Mouse (Mus musculus) kidney, embryonic 14.5 days (tissue): ENCODE data around the gene Phldb2. TPM values are rescaled to one million over a fixed set of nuclear protein-coding genes. Genes with fewer than 3 reads are reported as not detected.

Source experiments
- ATAC-seq: fragments of 200-750 bp; cut with Nextera tagmentation; 2 replicates; pipeline ENCODE4 v1.8.0; 2017; ENCODE audit warnings: moderate number of reproducible peaks, mild to moderate bottlenecking, moderate TSS enrichment, moderate library complexity; ENCODE audit not compliant: low FRiP score, low TSS enrichment
- H3K27ac ChIP-seq: fragments of 300-500 bp; sonication (generic); 2 replicates; pipeline ENCODE4 v1.5.1; 2014; ENCODE audit warnings: low read depth, mild to moderate bottlenecking, low read length, moderate library complexity, mixed read lengths
- H3K27me3 ChIP-seq: fragments of 300-500 bp; sonication (generic); 2 replicates; pipeline ENCODE4 v1.6.1; 2014; ENCODE audit warnings: mild to moderate bottlenecking, low read length; ENCODE audit not compliant: control insufficient read depth, insufficient read depth
- H3K36me3 ChIP-seq: fragments of 300-500 bp; sonication (generic); 2 replicates; pipeline ENCODE4 v1.6.1; 2014; ENCODE audit warnings: low read length, mixed read lengths; ENCODE audit not compliant: control insufficient read depth, insufficient read depth
- H3K4me1 ChIP-seq: fragments of 300-500 bp; sonication (generic); 2 replicates; pipeline ENCODE4 v1.6.1; 2014; ENCODE audit warnings: low read length, mixed read lengths; ENCODE audit not compliant: control insufficient read depth, insufficient read depth
- H3K4me2 ChIP-seq: fragments of 300-500 bp; sonication (generic); replicated peaks from 2 replicates; pipeline ENCODE4 v1.6.1; 2014; ENCODE audit warnings: low read depth, mild to moderate bottlenecking, low read length
- H3K4me3 ChIP-seq: fragments of 300-500 bp; sonication (generic); 2 replicates; pipeline ENCODE4 v1.5.1; 2014; ENCODE audit warnings: mild to moderate bottlenecking, low read length
- H3K9ac ChIP-seq: fragments of 300-500 bp; sonication (generic); 2 replicates; pipeline ENCODE4 v1.6.1; 2014; ENCODE audit warnings: low read depth, mild to moderate bottlenecking, low read length, moderate library complexity
- H3K9me3 ChIP-seq: fragments of 300-500 bp; sonication (generic); 2 replicates; pipeline ENCODE4 v1.6.1; 2016; ENCODE audit warnings: low read length; ENCODE audit not compliant: control insufficient read depth
- WGBS: fragments of 180-500 bp; shearing (Covaris S2); extraction: QIAGEN DNeasy Blood & Tissue Kit; methylation state at CpG from one replicate; pipeline ENCODE4 v1.1.7; 2014; 5-methylcytosine and 5-hydroxymethylcytosine counted together
- polyA plus RNA-seq: library from polyadenylated mRNA; unstranded; fragments of >200 nt; fragmentation: Nextera tagmentation; extraction: Ambion mirVana; gene quantifications from 2 replicates; pipeline ENCODE4 v1.2.1, GENCODE M21; 2014

Gene Phldb2
- polyA plus RNA-seq, 1 experiment from 2014 or later: 79.3 TPM

DNA sequence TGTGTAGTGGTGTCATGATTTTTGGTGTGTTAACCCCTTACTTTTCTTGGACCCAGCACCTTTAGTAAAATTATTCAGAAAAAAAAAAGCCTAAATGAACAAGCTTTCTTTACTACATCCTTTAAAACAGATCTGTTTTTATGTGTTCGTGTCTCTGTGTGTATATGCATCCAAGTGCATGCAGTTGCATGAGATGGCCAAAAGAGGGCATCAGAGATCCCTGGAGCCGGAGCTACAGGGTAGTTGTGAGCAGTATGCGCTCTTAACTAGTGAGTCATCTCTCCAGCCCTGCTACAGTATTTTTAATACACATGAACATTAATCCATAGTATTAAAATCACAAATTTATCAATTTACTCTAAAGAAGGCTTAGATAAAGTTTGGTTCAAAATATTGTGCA is 14.0 kb downstream of the Phldb2 start:
- no peaks in the 10 kb centered on the region for H3K36me3 ChIP-seq
- no peaks in the 10 kb centered on the region for H3K27me3 ChIP-seq
- no peak for ATAC-seq
- no peak overlapping the region for H3K27ac ChIP-seq
- WGBS: 92% methylated on average over 3 of the region's 3 CpGs
- H3K9me3 ChIP-seq: no peaks in the 10 kb centered on the region
- no peak overlapping the region for H3K4me3 ChIP-seq
- no peak overlapping the region for H3K9ac ChIP-seq
- H3K4me1 ChIP-seq: peaks cover 7% of the 10 kb centered on the region; the same call in 1 of the 2 replicates
- H3K4me2 ChIP-seq: no peak overlapping the region

DNA sequence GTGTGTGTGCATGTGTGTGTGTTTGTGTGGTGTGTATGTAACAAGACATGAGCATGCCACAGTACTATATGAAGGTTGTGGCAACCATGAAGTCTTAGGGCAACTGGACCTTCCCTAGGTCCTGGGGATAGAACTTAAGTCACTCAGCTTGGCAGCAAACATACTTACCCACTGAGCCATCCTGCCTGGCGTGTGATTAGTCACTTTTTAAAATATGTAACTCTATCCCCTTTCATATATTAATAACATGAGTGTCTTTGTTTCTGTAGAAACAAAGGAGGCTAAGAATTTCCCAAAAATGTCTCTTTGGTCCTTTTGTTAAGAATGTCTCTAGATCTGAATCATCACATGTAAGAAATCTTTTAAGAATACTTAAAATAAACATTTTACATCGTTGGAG is 16.0 kb downstream of the Phldb2 start:
- Histone ChIP-seq H3K4me3 (no peak overlapping the region), H3K9ac (no peak overlapping the region), H3K9me3 (no peaks in the 10 kb centered on the region), H3K27ac (no peak overlapping the region), H3K4me1 (0 out of 2 replicates have a peak, but pooled peaks cover 5% of the 10 kb centered on the region), H3K27me3 (no peaks in the 10 kb centered on the region), H3K36me3 (no peaks in the 10 kb centered on the region), H3K4me2 (no peak overlapping the region)
- no peak for ATAC-seq
- WGBS: 67% methylated on average over 2 of the region's 2 CpGs

DNA sequence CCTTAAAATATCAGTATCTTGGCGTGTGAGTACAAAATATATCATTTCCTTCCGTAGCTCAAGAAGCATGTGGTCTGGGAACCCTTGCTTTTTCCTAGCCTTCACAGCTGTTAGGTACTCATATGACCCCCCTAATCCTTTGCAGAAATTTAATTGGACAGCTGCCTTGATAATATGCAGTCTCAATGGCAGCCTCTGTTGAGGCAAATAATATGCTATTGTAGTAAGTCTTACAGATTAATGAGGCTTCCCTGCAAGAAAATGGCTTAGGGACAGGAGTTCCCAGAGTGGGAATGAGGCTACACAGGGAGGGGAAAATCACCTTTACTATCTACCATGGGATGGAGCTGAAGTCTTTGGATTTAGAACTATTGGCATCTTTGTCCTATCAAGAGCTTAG is 16.9 kb downstream of the Phldb2 start:
- Histone ChIP-seq H3K9me3 (no peaks in the 10 kb centered on the region), H3K4me2 (no peak overlapping the region), H3K4me1 (0 out of 2 replicates have a peak, but pooled peaks cover 5% of the 10 kb centered on the region), H3K36me3 (no peaks in the 10 kb centered on the region), H3K27me3 (no peaks in the 10 kb centered on the region), H3K4me3 (no peak overlapping the region), H3K27ac (0 out of 2 replicates have a peak overlapping the region, but pooled peaks have one; percentile 12), H3K9ac (no peak overlapping the region)
- ATAC-seq: no peak
- WGBS: 55% methylated on average over 2 of the region's 2 CpGs

DNA sequence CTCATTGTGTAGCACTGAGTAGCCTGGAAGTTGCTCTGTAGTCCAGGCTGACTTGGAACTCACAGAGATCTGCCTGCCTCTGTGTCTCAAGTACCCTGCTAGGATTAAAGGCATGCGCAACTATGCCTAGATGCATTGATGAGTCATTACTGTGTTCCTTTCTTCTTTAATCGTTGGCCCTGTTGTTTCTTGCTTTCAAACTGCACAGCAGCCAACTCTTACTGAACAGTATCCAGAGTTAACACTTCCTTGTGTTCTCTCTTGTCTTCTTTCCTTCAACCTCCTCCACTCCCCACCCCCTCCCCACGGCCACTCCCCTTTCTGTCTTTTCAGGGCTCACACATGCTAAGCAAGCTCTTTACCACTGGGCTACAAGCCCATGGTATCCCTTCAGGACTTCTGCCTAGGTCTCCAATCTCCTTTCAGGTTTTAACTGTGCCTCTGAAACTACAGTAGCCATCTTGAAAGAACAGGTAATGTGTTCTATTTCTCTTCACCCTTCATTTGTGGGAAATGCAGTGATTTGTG is 17.4 kb downstream of the Phldb2 start:
- Histone ChIP-seq H3K4me1 (0 out of 2 replicates have a peak, but pooled peaks cover 5% of the 10 kb centered on the region), H3K27me3 (no peaks in the 10 kb centered on the region), H3K4me3 (no peak overlapping the region), H3K9me3 (no peaks in the 10 kb centered on the region), H3K36me3 (no peaks in the 10 kb centered on the region), H3K27ac (0 out of 2 replicates have a peak overlapping the region, but pooled peaks have one; percentile 12), H3K9ac (no peak overlapping the region), H3K4me2 (no peak overlapping the region)
- 79% methylated on average over 3 of the region's 3 CpGs for WGBS
- peak; percentile 52; the same call in 1 of the 2 replicates for ATAC-seq

DNA sequence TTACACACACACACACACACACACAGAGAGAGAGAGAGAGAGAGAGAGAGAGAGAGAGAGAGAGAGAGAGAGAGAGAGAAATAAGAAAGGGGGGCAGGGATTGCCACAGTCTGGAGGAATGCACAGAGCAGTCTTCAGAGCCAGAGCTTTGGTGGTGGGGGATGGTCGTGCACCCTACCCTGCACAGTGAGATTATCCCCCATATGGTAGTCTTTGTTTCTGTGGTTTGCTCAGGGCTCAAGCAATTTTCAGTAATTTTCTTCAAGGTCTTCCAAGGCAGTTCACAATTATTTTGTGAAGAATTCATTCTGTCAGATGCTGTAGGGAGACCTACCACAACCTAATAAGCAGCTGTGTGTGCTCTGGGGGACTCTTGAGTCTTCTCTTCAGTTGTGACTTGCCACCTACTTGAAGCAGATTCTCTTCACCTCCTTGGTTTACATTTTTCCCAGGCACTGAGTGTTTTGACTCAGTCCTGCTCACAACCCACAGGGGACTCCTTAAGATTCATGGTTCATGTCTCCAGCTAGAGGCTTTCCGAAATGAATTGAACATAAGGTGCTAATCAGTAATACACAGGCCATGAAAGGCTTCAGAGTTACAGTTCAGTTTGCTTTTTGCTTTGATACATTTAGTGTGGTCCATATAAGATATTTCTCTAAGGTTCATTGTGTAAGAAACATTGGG is 18.5 kb downstream of the Phldb2 start:
- no peak overlapping the region for H3K4me2 ChIP-seq
- no peak for ATAC-seq
- no peak overlapping the region for H3K9ac ChIP-seq
- no peaks in the 10 kb centered on the region for H3K27me3 ChIP-seq
- 42% methylated on average over 2 of the region's 2 CpGs for WGBS
- H3K36me3 ChIP-seq: no peaks in the 10 kb centered on the region
- 0 out of 2 replicates have a peak, but pooled peaks cover 5% of the 10 kb centered on the region for H3K4me1 ChIP-seq
- no peak overlapping the region for H3K4me3 ChIP-seq
- H3K9me3 ChIP-seq: no peaks in the 10 kb centered on the region
- no peak overlapping the region for H3K27ac ChIP-seq

DNA sequence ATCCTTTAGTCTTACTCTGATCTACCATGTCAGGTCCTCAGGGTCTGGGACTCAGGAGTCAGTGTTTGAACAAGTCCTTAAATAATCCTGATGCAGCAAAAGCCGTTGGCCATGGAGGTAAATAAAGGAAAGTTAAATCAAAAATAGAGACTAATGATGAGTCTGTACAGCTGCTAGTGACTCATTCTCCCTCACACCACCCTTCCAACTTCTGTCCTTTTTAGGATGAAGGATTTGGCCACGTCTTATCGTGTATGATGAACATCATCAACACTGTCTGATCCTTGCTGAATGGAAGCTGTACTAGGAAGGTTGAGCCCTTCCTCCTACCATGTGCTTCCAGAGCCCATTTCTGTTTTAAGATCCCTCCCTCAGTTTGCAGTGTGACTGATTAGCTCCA is 23.1 kb downstream of the Phldb2 start:
- no peaks in the 10 kb centered on the region for H3K36me3 ChIP-seq
- peaks cover 22% of the 10 kb centered on the region for H3K4me1 ChIP-seq
- H3K4me2 ChIP-seq: no peak overlapping the region
- WGBS: 77% methylated on average over 3 of the region's 3 CpGs
- no peak overlapping the region for H3K4me3 ChIP-seq
- H3K9me3 ChIP-seq: no peaks in the 10 kb centered on the region
- ATAC-seq: no peak
- no peak overlapping the region for H3K27ac ChIP-seq
- H3K9ac ChIP-seq: no peak overlapping the region
- no peaks in the 10 kb centered on the region for H3K27me3 ChIP-seq

DNA sequence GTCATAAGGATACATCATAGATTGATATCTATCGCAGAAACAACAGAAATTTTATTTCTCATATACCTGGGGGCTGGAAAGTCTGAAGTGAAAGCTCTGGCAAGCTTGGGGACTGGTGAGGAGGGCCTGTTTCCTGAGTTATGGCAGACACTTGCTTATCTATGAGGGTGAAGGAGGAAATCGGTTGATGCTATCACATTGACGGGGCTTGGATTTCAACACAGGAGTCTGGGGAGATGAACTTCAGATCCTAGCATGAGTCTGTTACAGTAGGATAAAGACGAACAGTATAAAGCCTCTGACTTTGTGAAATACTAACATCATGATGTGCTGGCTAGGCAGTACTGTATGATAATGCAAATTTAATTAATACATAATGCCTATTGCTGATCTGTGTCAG is 25.3 kb downstream of the Phldb2 start:
- no peaks in the 10 kb centered on the region for H3K9me3 ChIP-seq
- H3K36me3 ChIP-seq: no peaks in the 10 kb centered on the region
- H3K4me1 ChIP-seq: peaks cover 32% of the 10 kb centered on the region
- ATAC-seq: no peak
- no peak overlapping the region for H3K4me3 ChIP-seq
- H3K27ac ChIP-seq: no peak overlapping the region
- WGBS: 54% methylated on average over 4 of the region's 4 CpGs
- H3K9ac ChIP-seq: no peak overlapping the region
- H3K27me3 ChIP-seq: no peaks in the 10 kb centered on the region
- no peak overlapping the region for H3K4me2 ChIP-seq

DNA sequence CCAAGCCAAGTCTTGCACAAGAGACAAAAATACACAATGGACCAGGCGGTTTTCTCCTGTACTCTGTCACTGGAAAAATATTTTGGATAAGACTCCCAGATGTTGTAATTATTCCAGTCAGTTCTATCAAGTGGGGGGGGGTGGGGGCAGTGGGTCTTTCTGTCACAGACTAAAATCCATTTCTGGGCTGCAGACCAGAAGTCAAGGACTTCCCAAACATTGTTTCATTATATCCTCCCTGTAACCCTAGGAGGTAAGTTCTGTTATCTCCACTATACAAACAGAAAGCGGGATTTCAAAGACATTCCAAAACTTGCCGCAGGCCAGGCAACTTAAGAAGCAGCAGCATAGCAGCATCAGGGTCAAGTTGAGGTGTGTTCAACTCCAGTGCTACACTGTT is 25.8 kb downstream of the Phldb2 start:
- Histone ChIP-seq H3K27ac (no peak overlapping the region), H3K4me3 (no peak overlapping the region), H3K4me2 (no peak overlapping the region), H3K36me3 (no peaks in the 10 kb centered on the region), H3K27me3 (no peaks in the 10 kb centered on the region), H3K9me3 (no peaks in the 10 kb centered on the region), H3K4me1 (peaks cover 34% of the 10 kb centered on the region), H3K9ac (no peak overlapping the region)
- WGBS: 22% methylated on average over 3 of the region's 3 CpGs
- no peak for ATAC-seq

DNA sequence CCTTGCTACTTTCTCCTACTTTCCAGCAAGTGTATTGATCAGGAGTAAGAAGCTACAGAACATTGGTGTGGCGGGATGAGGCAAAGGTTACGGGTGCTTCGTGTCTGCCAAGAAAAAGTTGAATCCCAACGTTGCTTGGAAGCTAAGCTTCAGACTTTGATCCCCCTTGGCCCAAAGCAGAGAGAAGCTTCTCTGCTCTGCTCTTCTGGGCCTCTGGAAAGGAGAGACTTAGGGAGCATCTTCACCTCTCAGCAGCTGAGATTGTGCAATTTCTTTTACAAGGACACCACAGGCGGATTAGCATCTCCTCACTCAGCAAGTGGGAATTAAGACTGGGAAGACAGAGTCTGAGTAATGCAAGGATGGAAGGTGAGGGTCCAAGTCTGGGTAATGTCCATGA is 26.5 kb downstream of the Phldb2 start:
- Histone ChIP-seq H3K4me2 (no peak overlapping the region), H3K4me3 (no peak overlapping the region), H3K36me3 (no peaks in the 10 kb centered on the region), H3K4me1 (peaks cover 39% of the 10 kb centered on the region), H3K27ac (no peak overlapping the region), H3K27me3 (no peaks in the 10 kb centered on the region), H3K9me3 (no peaks in the 10 kb centered on the region), H3K9ac (no peak overlapping the region)
- 83% methylated on average over 5 of the region's 5 CpGs for WGBS
- no peak for ATAC-seq
